Mouse (Mus musculus): ENCODE data around the gene Cdc42bpb. TPM values are rescaled to one million over a fixed set of nuclear protein-coding genes. Genes with fewer than 3 reads are reported as not detected.

Cdc42bpb gene
- total RNA-seq, 2 experiments from 2014 or later: 112 to 116 TPM

DNA sequence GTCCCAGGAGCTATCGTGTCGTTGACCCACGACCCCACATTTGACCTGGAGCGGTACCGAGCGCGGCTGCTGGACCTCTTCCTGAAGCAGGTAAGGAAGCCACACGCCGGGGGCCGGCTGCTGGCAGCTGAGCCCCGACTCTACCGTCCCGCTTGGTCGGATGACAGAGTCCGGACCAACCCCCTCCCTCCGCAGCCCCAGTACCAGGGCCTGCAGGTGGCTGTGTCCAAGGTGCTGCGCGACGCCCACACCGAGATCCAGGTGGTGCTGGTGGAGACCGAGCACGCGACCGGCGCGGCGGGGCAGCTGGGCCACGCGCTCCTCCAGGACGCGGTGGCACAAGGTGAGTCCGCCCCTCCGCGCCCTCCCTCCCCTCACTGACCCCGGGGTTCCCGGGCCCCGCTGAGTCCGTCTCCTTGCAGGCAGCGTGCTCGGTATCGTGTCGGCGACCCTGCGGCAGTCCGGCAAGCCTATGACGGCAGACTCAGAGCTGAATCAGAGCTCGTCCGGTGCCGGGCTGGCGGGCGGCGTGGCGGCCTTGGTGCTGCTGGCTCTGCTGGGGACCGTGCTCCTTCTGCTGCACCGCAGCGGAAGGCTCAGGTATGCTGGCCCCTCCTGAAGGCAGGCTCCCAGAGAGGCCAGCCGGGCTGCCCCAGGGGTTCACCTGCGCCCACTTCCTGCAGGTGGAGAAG, 102.2 kb downstream of the Cdc42bpb start:
- no peak for DNase-seq

- no peak for DNase-seq
Observed at GRCm38 (mm10) chr12:111274447-111275149, 102.9 kb downstream of the Cdc42bpb start.

GRCm38 (mm10) chr12:111274006-111274405, 103.5 kb downstream of the Cdc42bpb start:
- DNase-seq: no peak

GRCm38 (mm10) chr12:111272420-111272819, 105.1 kb downstream of the Cdc42bpb start:
- peak; percentile 85 for DNase-seq

GRCm38 (mm10) chr12:111271966-111272365, 105.6 kb downstream of the Cdc42bpb start:
- DNase-seq: no peak

GRCm38 (mm10) chr12:111271406-111271805, 106.1 kb downstream of the Cdc42bpb start:
- DNase-seq: no peak

- no peak for DNase-seq
Observed at GRCm38 (mm10) chr12:111270629-111271277, 106.8 kb downstream of the Cdc42bpb start, which contains the start of gene Amn. Gene Amn (plus strand): TSS chr12:111271095.

DNA sequence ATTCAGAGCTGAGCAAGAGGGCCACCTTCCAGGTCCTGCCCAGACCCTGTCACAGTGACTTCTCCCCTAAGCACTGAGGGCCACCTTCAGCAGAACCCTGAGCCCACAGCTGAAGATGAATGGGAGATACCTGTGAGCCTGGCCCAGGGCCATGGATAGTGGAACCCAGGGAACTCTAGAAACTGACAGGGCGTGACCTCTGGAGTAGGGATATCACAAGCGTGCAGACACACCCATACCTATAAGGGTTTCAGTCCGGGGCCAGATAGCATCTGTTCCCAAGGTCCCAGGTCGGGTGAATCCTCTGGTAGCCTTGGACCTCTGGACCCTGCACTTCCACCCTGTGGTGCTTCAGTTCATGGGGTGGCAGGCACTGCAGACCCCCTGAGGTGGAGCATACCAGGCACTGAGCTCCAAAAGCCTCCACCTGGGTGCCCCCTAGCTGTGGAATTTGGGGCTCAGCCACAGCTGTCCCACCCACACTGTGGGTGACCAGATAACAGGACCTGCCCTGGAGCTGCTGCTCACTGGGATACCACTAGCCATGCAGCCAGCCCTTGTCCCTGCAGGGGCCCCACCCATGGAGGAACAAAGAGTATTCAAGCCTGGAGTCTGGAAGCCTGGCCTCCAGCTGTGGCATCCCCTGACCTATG, 109.7 kb downstream of the Cdc42bpb start:
- DNase-seq: no peak

GRCm38 (mm10) chr12:111266592-111266991, 110.9 kb downstream of the Cdc42bpb start:
- DNase-seq: no peak

DNA sequence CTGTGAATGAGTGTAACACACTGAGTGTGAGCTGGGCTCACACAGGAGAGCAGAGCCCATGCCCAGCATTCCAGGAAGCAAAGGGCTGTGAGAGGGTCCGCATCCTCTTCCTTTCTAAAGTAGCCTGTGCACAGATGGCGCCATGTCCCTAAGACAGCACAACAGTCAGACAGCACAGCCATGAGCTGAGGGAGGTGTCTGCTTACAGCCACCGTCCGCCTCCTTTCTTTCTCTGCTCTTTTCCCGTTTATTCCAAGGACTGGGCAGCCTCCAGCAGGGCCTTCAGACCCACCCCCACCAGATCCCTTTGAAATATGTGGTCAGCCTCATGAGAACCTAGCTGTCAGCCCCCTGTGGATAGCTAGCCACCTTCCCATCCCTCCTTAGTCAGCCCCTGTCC, 112.3 kb downstream of the Cdc42bpb start:
- DNase-seq: no peak

GRCm38 (mm10) chr12:111263650-111264049, 113.9 kb downstream of the Cdc42bpb start:
- no peak for DNase-seq

DNA sequence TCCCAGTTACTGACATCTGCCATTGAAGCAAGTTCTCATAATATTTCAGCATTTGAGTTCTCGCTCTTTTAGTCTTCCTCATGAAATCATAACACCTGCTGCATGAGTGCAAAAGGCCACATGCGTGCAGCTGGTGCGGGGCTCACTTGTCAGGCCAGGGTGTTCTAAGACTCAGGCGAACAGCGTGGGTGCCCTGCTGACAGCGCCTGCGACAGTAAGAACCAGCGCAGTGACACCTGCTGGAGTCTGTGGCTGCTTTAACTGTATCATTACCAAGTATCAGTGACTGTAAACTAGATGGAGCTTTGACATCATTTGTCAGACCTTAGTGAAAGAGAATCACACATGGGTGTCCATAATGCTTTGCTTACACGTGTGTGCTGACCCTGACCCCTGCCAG, 126.3 kb downstream of the Cdc42bpb start:
- DNase-seq: no peak

DNA sequence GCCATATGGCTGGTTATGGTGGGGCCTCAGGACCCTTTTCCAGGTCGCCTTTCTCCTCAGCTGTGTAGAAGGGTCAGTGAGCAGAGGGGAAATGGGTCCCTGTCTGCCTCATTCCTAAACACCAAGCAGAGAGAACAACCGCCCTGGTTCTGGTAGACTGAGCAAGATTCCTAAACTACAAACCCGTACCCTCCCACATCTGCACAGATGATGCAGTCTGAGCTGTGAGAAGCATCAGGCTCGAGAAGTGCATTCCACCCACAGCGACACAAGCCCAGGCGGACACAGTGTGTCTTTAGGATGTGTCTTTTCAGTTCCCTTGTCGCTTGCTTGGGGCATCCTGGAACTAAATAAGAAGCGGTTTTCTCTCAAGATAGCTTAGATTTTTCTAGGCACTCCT, 127.4 kb downstream of the Cdc42bpb start:
- no peak for DNase-seq

- no peak for DNase-seq
Observed at GRCm38 (mm10) chr12:111249095-111249494, 128.4 kb downstream of the Cdc42bpb start.

- no peak for DNase-seq
Observed at GRCm38 (mm10) chr12:111246808-111247464, 130.6 kb downstream of the Cdc42bpb start.

DNA sequence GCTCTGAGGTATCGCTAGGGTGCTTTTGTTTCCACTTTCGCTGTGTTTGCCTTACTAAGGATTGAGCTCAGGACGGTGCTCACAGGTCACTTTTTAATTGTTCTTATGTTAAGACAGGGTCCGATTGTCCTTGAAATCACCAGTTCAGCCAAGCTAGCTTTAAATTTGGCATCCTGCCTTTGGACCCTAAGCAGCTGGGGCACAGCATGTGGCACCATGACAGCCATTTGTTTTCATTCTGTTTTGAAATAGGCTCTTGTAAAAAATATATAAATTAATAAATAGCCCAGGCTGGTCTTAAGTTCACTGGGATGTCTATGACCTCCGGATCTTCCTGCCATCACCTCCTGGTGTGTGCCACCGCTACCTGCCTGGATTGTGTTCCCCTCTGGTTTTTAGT, 132.4 kb downstream of the Cdc42bpb start:
- DNase-seq: no peak

- DNase-seq: no peak
Observed at GRCm38 (mm10) chr12:111243733-111244132, 133.8 kb downstream of the Cdc42bpb start.

Other genes starting within 250 kb of the Cdc42bpb start
- gene Traf3, start 211.3 kb downstream of the Cdc42bpb start, total RNA-seq (2021): 10 to 100 TPM; 16.8 to 17.3 TPM
- gene 4930595D18Rik, start 193.2 kb downstream of the Cdc42bpb start, total RNA-seq (2021): not detected
- under 1 TPM in 1 of 2 experiments, not detected in 1; 0.43 TPM for gene Amn, start 106.6 kb downstream of the Cdc42bpb start, total RNA-seq (2021)
- gene Lbhd2, start 29.1 kb upstream of the Cdc42bpb start, total RNA-seq (2021): not detected
- 1 to 10 TPM; 7.3 to 8.7 TPM for gene Exoc3l4, start 39.3 kb upstream of the Cdc42bpb start, total RNA-seq (2021)
- gene Tnfaip2, start 64.8 kb upstream of the Cdc42bpb start, total RNA-seq (2021): 10 to 100 TPM; 19.1 to 23.3 TPM
- gene Gm266, start 108.1 kb upstream of the Cdc42bpb start, total RNA-seq (2021): 1 to 10 TPM in 1 of 2 experiments, under 1 TPM in 1; 0.88 to 1.6 TPM
- gene Eif5, start 160.3 kb upstream of the Cdc42bpb start, total RNA-seq (2021): 100 to 1,000 TPM; 240 to 258 TPM
- 10 to 100 TPM; 77.5 to 79.9 TPM for gene Mark3, start 196.8 kb upstream of the Cdc42bpb start, total RNA-seq (2021)

Data from heart, postnatal 4 days (tissue).